Mouse (Mus musculus): Measurements from ENCODE around the gene H2afb1. TPM values are rescaled to one million over a fixed set of nuclear protein-coding genes. Genes with fewer than 3 reads are reported as not detected.
"Not testable (repeated sequence)": the region's sequence is repeated elsewhere in the genome, so short reads cannot be mapped to it uniquely, and the experiment has no call there.

H2afb1 gene
- polyA plus RNA-seq (2015; fragmentation: Nextera tagmentation; extraction: Ambion mirVana), result not detected in 2 replicates

DNA sequence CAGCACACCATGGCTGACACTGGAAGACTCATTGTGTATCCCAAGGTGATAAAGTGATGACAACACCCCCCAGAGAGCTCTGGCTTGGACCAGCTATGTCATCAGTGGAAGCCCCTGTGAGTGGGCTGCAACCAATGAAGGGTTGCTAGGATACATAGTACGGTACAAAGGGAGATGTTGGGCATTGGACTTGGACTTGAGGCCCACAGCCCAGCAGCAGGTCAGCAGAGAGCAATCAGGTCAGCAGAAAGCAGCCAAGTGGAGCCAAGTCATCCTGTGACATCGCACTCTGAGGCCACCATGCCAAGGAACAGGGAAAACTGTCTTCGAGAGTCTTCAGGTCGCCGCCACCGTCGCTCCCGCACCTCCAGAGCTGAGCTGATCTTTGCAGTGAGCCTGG lies at the start of gene H2afb1:
Gene H2afb1, plus strand, starts transcription at position 301 of the 400 bp plus-strand sequence.
- H3K27ac ChIP-seq (replicated peaks); H3K9me3 ChIP-seq; H3K27me3 ChIP-seq (replicated peaks); ATAC-seq (ENCODE audit: extremely low read depth, insufficient number of reproducible peaks, low FRiP score, low TSS enrichment); H3K4me1 ChIP-seq; H3K4me2 ChIP-seq; H3K36me3 ChIP-seq; H3K9ac ChIP-seq; H3K4me3 ChIP-seq: not testable (repeated sequence)
- WGBS, result 86% methylated on average over 6 of the region's 8 CpGs

DNA sequence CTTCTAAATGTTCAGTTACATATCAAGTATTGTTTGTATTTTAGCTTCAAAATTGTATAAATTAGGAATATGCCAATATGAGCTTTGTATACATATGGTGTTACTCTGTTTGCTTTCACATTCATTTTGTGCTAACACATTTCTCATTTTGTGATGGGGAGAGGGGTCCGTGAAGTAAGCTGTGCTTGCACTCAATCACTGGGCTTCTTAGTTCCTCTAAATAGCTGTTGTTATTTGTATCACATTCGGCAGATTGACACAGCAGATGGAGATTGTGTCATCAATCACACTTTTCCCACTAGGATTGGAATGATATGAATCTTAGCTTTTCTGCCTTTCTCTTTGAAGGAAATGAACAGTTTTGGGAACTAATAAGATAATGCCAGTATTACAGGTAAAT lies 21.5 kb downstream of the H2afb1 start:
- Histone ChIP-seq H3K9me3 (no peaks in the 10 kb centered on the region), H3K9ac (no peak overlapping the region), H3K4me3 (no peak overlapping the region), H3K4me1 (no peaks in the 10 kb centered on the region), H3K27ac (replicated peaks) (no peak overlapping the region), H3K4me2 (no peak overlapping the region), H3K36me3 (no peaks in the 10 kb centered on the region), H3K27me3 (replicated peaks) (no peaks in the 10 kb centered on the region)
- WGBS, result 70% methylated on average over 2 of the region's 2 CpGs
- ATAC-seq (ENCODE audit: extremely low read depth, insufficient number of reproducible peaks, low FRiP score, low TSS enrichment), result no peak

All from heart, embryonic 13.5 days (tissue).